Mouse (Mus musculus) liver, embryonic 14.5 days (tissue): ENCODE data around the gene Fkbp8.

Experiments used
- CTCF ChIP-seq: IDR thresholded peaks from 2 replicates; pipeline ENCODE4 v1.5.1; 2016; ENCODE audit warnings: antibody characterized with exemption, low read depth, control low read depth
- EP300 ChIP-seq: IDR thresholded peaks from 2 replicates; pipeline ENCODE4 v1.6.1; 2016; ENCODE audit warnings: antibody characterized with exemption, low read depth

GRCm38 (mm10) chr8:70534281-70534680, 6.8 kb downstream of the Fkbp8 start:
- TF ChIP-seq CTCF: no peak
- TF ChIP-seq EP300: no peak
